Mouse (Mus musculus) bone marrow, adult 2 months (tissue): Measurements from ENCODE around the gene Tmem109. TPM values are rescaled to one million over a fixed set of nuclear protein-coding genes. Genes with fewer than 3 reads are reported as not detected.

Experiments
- H3K27ac ChIP-seq: fragments of 200-500 bp; 2 replicates; pipeline ENCODE4 v1.5.1; 2012; ENCODE audit warnings: low read depth, mild to moderate bottlenecking, control low read depth, inconsistent platforms, low read length; ENCODE audit not compliant: control insufficient read depth, poor library complexity, insufficient read depth
- H3K4me1 ChIP-seq: fragments of 200-500 bp; 2 replicates; pipeline ENCODE4 v1.6.1; 2011; ENCODE audit warnings: low read length; ENCODE audit not compliant: control insufficient read depth, insufficient read depth
- H3K4me3 ChIP-seq: fragments of 200-500 bp; replicated peaks from 2 replicates; pipeline ENCODE3; 2011; ENCODE audit warnings: mild to moderate bottlenecking, low read depth, low read length, control low read depth; ENCODE audit not compliant: control insufficient read depth
- CTCF ChIP-seq: fragments of 200-500 bp; IDR thresholded peaks from 2 replicates; pipeline ENCODE4 v1.5.1; 2011; ENCODE audit warnings: low read length, control low read depth; ENCODE audit not compliant: control insufficient read depth, insufficient read depth
- POLR2A ChIP-seq: fragments of 200-500 bp; IDR thresholded peaks from 2 replicates; pipeline ENCODE4 v1.6.1; 2011; ENCODE audit warnings: low read depth, mild to moderate bottlenecking, control low read depth, low read length, borderline replicate concordance; ENCODE audit not compliant: control insufficient read depth
- WGBS: fragments of 180-500 bp; shearing (Covaris S2); methylation state at CpG from one replicate; pipeline ENCODE4 v1.1.7; 2018; 5-methylcytosine and 5-hydroxymethylcytosine counted together
- polyA plus RNA-seq: library from polyadenylated mRNA; stranded (reverse); fragments of >200 nt; gene quantifications from 2 replicates; pipeline ENCODE4 v1.2.4, GENCODE M21; 2011; ENCODE audit warnings: low replicate concordance; ENCODE audit not compliant: missing spikeins, insufficient read depth, insufficient read length

Tmem109 gene
- polyA plus RNA-seq, 1 experiment = 11.5 TPM

GRCm38 (mm10) chr19:10900315-10900714 lies 18.5 kb upstream of the Tmem109 start:
- WGBS = 91% methylated on average over 6 of the region's 6 CpGs
- Histone ChIP-seq H3K4me1 (no peaks in the 10 kb centered on the region), H3K27ac (no peak overlapping the region), H3K4me3 (no peak overlapping the region)
- TF ChIP-seq POLR2A (no peak), CTCF (no peak)

- Histone ChIP-seq H3K4me3 (no peak overlapping the region), H3K27ac (no peak overlapping the region), H3K4me1 (no peaks in the 10 kb centered on the region)
- 84% methylated on average over 8 of the region's 8 CpGs for WGBS
- TF ChIP-seq CTCF (no peak), POLR2A (no peak)
Measured at GRCm38 (mm10) chr19:10897491-10897890, 15.7 kb upstream of the Tmem109 start.

GRCm38 (mm10) chr19:10896849-10897248 lies 15.0 kb upstream of the Tmem109 start:
- TF ChIP-seq POLR2A (no peak), CTCF (no peak)
- WGBS = 80% methylated on average over 7 of the region's 7 CpGs
- H3K4me1 ChIP-seq = no peaks in the 10 kb centered on the region
- H3K4me3 ChIP-seq = no peak overlapping the region
- H3K27ac ChIP-seq = no peak overlapping the region

- peak overlapping the region; percentile 87 for H3K27ac ChIP-seq
- WGBS = under 1% methylated on average over 16 of the region's 16 CpGs
- TF ChIP-seq POLR2A = no peak
- no peaks in the 10 kb centered on the region for H3K4me1 ChIP-seq
- peak overlapping the region; percentile 80 for H3K4me3 ChIP-seq
Measured at GRCm38 (mm10) chr19:10895708-10896107, 13.9 kb upstream of the Tmem109 start.

GRCm38 (mm10) chr19:10895016-10895528 lies 13.3 kb upstream of the Tmem109 start, which contains the start of gene Prpf19:
Gene Prpf19, plus strand, starts transcription at chr19:10895231.
- Histone ChIP-seq H3K27ac (peak within 1 kb of the TSS; percentile 87), H3K4me3 (peak within 1 kb of the TSS; percentile 80), H3K4me1 (no peaks in the 10 kb centered on the region)
- under 1% methylated on average over 43 of the region's 43 CpGs for WGBS
- TF ChIP-seq POLR2A (peak; percentile 77; the same call in 1 of the 2 replicates), CTCF (no peak)

GRCm38 (mm10) chr19:10892201-10892600 lies 10.4 kb upstream of the Tmem109 start:
- Histone ChIP-seq H3K4me1 (no peaks in the 10 kb centered on the region), H3K4me3 (no peak overlapping the region), H3K27ac (no peak overlapping the region)
- 86% methylated on average over 3 of the region's 3 CpGs for WGBS
- TF ChIP-seq CTCF (no peak), POLR2A (no peak)

- H3K4me3 ChIP-seq = peak overlapping the region; percentile 80
- TF ChIP-seq CTCF (no peak), POLR2A (no peak)
- 7% methylated on average over 13 of the region's 14 CpGs for WGBS
- no peak overlapping the region for H3K27ac ChIP-seq
- H3K4me1 ChIP-seq = peaks cover 2% of the 10 kb centered on the region; the same call in 1 of the 2 replicates
Measured at GRCm38 (mm10) chr19:10880975-10881425, 801 bp downstream of the Tmem109 start.

GRCm38 (mm10) chr19:10880085-10880974 lies 1.5 kb downstream of the Tmem109 start:
- no peak overlapping the region for H3K27ac ChIP-seq
- WGBS = 15% methylated on average over 7 of the region's 7 CpGs
- no peak overlapping the region for H3K4me3 ChIP-seq

More at GRCm38 (mm10) chr19:10880085-10880974, 1.5 kb downstream of the Tmem109 start:
- peaks cover 2% of the 10 kb centered on the region; the same call in 1 of the 2 replicates for H3K4me1 ChIP-seq
- TF ChIP-seq POLR2A = no peak
- peak; percentile 51; the same call in 1 of the 2 replicates for TF ChIP-seq CTCF
